Comparison of ENCODE assay signal across 8 mouse cellular contexts in the genomic region with DNA sequence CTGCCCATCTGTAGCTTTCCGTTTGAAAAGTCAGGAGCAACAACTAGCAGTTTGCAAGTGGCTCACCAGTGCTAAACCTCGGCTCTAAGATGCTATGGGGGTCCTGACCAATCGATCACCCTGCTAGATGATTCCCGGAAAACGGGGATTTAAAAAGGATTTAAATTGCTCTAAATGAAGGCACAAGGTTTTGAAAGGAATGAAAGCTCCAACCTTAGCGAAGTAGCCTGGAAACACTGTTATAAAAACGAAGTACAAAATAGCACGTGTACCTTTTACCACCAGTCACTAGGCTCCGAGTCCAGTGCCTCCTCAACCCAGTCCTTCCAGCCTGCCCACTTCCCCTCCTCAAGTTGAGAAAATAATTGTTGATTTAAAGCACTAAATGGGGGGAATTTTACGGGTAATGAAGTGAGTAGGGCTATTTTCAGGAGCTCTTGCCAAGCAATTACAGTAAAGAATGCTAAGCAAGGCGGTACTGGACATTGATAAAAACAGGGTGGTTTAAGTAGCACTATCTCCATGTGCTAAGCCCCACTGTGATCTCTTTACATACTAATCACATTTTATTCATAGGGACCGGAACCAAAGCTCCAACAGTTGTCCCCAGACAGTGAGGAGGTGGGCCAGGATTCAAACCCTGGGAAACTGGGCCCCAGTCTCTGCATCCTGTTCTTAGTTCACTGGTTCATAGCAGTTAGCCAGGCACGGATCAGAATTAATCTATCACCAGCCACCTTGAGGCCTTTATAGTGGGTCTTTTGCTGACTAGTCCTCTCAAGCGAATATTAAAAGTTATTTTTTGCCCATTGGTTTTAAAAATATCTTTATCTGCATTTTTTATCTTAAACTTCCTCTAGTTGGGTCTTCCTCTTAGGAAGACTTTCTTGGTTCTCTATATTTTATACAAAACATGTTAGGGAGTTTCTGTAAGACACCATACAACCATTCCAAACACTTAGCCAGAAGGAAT. TPM values are rescaled to one million over a fixed set of nuclear protein-coding genes. Genes with fewer than 3 reads are reported as not detected.
A peak's percentile ranks its signal among the peaks of the same experiment; 100 is the strongest.
DNase-seq lines count a peak whose midpoint lies in the region; ATAC-seq and TF ChIP-seq lines count a peak whose summit lies in the region.

No protein-coding gene starts in this region.

- no peak for TF ChIP-seq CTCF in kidney, adult 2 months (conservative IDR thresholded peaks at IDR 0.05; ENCODE audit: insufficient read depth, insufficient read length, low read depth, low read length)
- no peak for TF ChIP-seq CTCF in bone marrow, adult 2 months (IDR thresholded peaks at IDR 0.05; ENCODE audit: control insufficient read depth, insufficient read depth, low read length)

- peaks cover 17% of the 10 kb centered on the region for H3K4me1 ChIP-seq in kidney, adult 2 months (ENCODE audit: control insufficient read depth, insufficient read depth, low read length)
- no peaks in the 10 kb centered on the region; the same call in 1 of the 2 replicates for H3K4me1 ChIP-seq in bone marrow, adult 2 months (ENCODE audit: control insufficient read depth, insufficient read depth, low read length)
- peaks cover 38% of the 10 kb centered on the region for H3K4me1 ChIP-seq in hindbrain, embryonic 12.5 days
- H3K4me1 ChIP-seq in midbrain, embryonic 14.5 days (ENCODE audit: control insufficient read depth, insufficient read depth, low read length), result peaks cover 35% of the 10 kb centered on the region

- H3K4me2 ChIP-seq in hindbrain, embryonic 12.5 days (replicated peaks), result peak overlapping the region; percentile 70
- peak overlapping the region; percentile 67 for H3K4me2 ChIP-seq in midbrain, embryonic 14.5 days (ENCODE audit: low read length)

- no peak for ATAC-seq in hindbrain, embryonic 12.5 days (ENCODE audit: low FRiP score)
- ATAC-seq in midbrain, embryonic 14.5 days (ENCODE audit: low FRiP score, low TSS enrichment), result no peak

- no peaks in the 10 kb centered on the region for H3K9me3 ChIP-seq in hindbrain, embryonic 12.5 days (replicated peaks)
- H3K9me3 ChIP-seq in midbrain, embryonic 14.5 days (ENCODE audit: control insufficient read depth, low read length), result no peaks in the 10 kb centered on the region

- WGBS in kidney, adult 2 months, result 38% methylated on average over 14 of the region's 14 CpGs
- WGBS in bone marrow, adult 2 months, result 40% methylated on average over 14 of the region's 14 CpGs
- WGBS in hindbrain, embryonic 12.5 days, result 63% methylated on average over 14 of the region's 14 CpGs
- 48% methylated on average over 14 of the region's 14 CpGs for WGBS in midbrain, embryonic 14.5 days

- H3K36me3 ChIP-seq in kidney, adult 2 months (ENCODE audit: control insufficient read depth, insufficient read depth, low read length), result no peaks in the 10 kb centered on the region
- H3K36me3 ChIP-seq in hindbrain, embryonic 12.5 days, result no peaks in the 10 kb centered on the region
- no peaks in the 10 kb centered on the region for H3K36me3 ChIP-seq in midbrain, embryonic 14.5 days (ENCODE audit: control insufficient read depth, insufficient read depth, low read length)

- no peak for TF ChIP-seq POLR2A in kidney, adult 2 months (IDR thresholded peaks at IDR 0.05; ENCODE audit: low read depth, low read length)
- no peak for TF ChIP-seq POLR2A in bone marrow, adult 2 months (IDR thresholded peaks at IDR 0.05; ENCODE audit: borderline replicate concordance, control insufficient read depth, low read depth, low read length)

- H3K27me3 ChIP-seq in kidney, adult 2 months (replicated peaks; ENCODE audit: control insufficient read depth, insufficient read depth, low read length), result no peaks in the 10 kb centered on the region
- H3K27me3 ChIP-seq in hindbrain, embryonic 12.5 days, result peaks cover 12% of the 10 kb centered on the region
- H3K27me3 ChIP-seq in midbrain, embryonic 14.5 days (ENCODE audit: control insufficient read depth, insufficient read depth, low read length), result peaks cover 10% of the 10 kb centered on the region; the same call in 1 of the 2 replicates

- DNase-seq in kidney, adult 2 months, result no peak
- DNase-seq in kidney, postnatal 4 days, result no peak
- no peak for DNase-seq in midbrain, embryonic 14.5 days
- no peak for DNase-seq in thymus, adult 18-20 months
- DNase-seq in retina, postnatal 1 day, result no peak
- DNase-seq in testis, postnatal 14 days (ENCODE audit: low spot score), result no peak

- H3K4me3 ChIP-seq in kidney, adult 2 months (ENCODE audit: insufficient read depth, low read depth, low read length), result peak overlapping the region; percentile 17
- peak overlapping the region; percentile 37 for H3K4me3 ChIP-seq in bone marrow, adult 2 months (replicated peaks; ENCODE audit: control insufficient read depth, low read depth, low read length)
- peak overlapping the region; percentile 75 for H3K4me3 ChIP-seq in hindbrain, embryonic 12.5 days
- peak overlapping the region; percentile 50 for H3K4me3 ChIP-seq in midbrain, embryonic 14.5 days (replicated peaks; ENCODE audit: low read depth, low read length)

- H3K9ac ChIP-seq in hindbrain, embryonic 12.5 days, result peak overlapping the region; percentile 88
- peak overlapping the region; percentile 87; the same call in 1 of the 2 replicates for H3K9ac ChIP-seq in midbrain, embryonic 14.5 days (replicated peaks; ENCODE audit: low read length)

- peak overlapping the region; percentile 77 for H3K27ac ChIP-seq in kidney, adult 2 months (ENCODE audit: insufficient read depth, low read depth, low read length)
- H3K27ac ChIP-seq in bone marrow, adult 2 months (ENCODE audit: control insufficient read depth, insufficient read depth, low read depth, low read length, poor library complexity), result peak overlapping the region; percentile 40; the same call in 1 of the 2 replicates
- H3K27ac ChIP-seq in hindbrain, embryonic 12.5 days, result no peak overlapping the region
- no peak overlapping the region for H3K27ac ChIP-seq in midbrain, embryonic 14.5 days (replicated peaks; ENCODE audit: low read depth, low read length)

RNA-seq across cellular contexts. Expression of a gene that starts 7.1 kb away (rescaled TPM):
- polyA plus RNA-seq in kidney, adult 2 months (2012; rRNA removed), result 57.9 and 110 TPM in 2 replicates
- polyA plus RNA-seq in bone marrow, adult 2 months (2011; ENCODE audit: insufficient read depth, insufficient read length, low replicate concordance, missing spikeins), result 167 and 282 TPM in 2 replicates
- polyA plus RNA-seq in hindbrain, embryonic 12.5 days (2016; fragmentation: Nextera tagmentation; extraction: Ambion mirVana), result 396 and 527 TPM in 2 replicates
- polyA plus RNA-seq in midbrain, embryonic 14.5 days (2014; fragmentation: Nextera tagmentation; extraction: Ambion mirVana), result 96.7 and 124 TPM in 2 replicates

Comparison
In these comparisons a context has a peak if more than half of its experiments do, and no peak if none do; other contexts are left out.
1. H3K27ac ChIP-seq: peak in kidney, adult 2 months (single experiment) and bone marrow, adult 2 months (single experiment); none in hindbrain, embryonic 12.5 days (single experiment) and midbrain, embryonic 14.5 days (single experiment).
2. H3K4me3 ChIP-seq: peak in every context shown above with its lines; median percentile 75 in hindbrain, embryonic 12.5 days; 50 in midbrain, embryonic 14.5 days; 37 in bone marrow, adult 2 months; 17 in kidney, adult 2 months.